Mouse (Mus musculus): ENCODE results near the gene Cxcr5. TPM values are rescaled to one million over a fixed set of nuclear protein-coding genes. Genes with fewer than 3 reads are reported as not detected.

The Cxcr5 gene
- polyA plus RNA-seq, 1 experiment from 2014 or later, result 0.09 TPM

- no peak overlapping the region for H3K27ac ChIP-seq
- ATAC-seq (ENCODE audit: low FRiP score, low read depth), result no peak
- 7% methylated on average over 18 of the region's 18 CpGs for WGBS
- peak overlapping the region; percentile 17; the same call in 1 of the 2 replicates for H3K4me3 ChIP-seq
- H3K9me3 ChIP-seq, result no peaks in the 10 kb centered on the region
- H3K27me3 ChIP-seq, result no peaks in the 10 kb centered on the region
- peaks cover 20% of the 10 kb centered on the region for H3K4me1 ChIP-seq
- no peaks in the 10 kb centered on the region for H3K36me3 ChIP-seq
- peak overlapping the region; percentile 57 for H3K4me2 ChIP-seq (replicated peaks)
- peak overlapping the region; percentile 45; the same call in 1 of the 2 replicates for H3K9ac ChIP-seq
Observed at GRCm38 (mm10) chr9:44598899-44599495, 37.3 kb upstream of the Cxcr5 start.

GRCm38 (mm10) chr9:44597742-44598141, 36.1 kb upstream of the Cxcr5 start:
- 82% methylated on average over 2 of the region's 2 CpGs for WGBS
- Histone ChIP-seq H3K9ac (no peak overlapping the region), H3K4me1 (peaks cover 14% of the 10 kb centered on the region), H3K27me3 (no peaks in the 10 kb centered on the region), H3K9me3 (no peaks in the 10 kb centered on the region), H3K4me3 (no peak overlapping the region), H3K4me2 (replicated peaks) (no peak overlapping the region), H3K36me3 (no peaks in the 10 kb centered on the region), H3K27ac (no peak overlapping the region)
- ATAC-seq (ENCODE audit: low FRiP score, low read depth), result no peak

GRCm38 (mm10) chr9:44595537-44595930, 33.9 kb upstream of the Cxcr5 start:
- Histone ChIP-seq H3K4me2 (replicated peaks) (no peak overlapping the region), H3K36me3 (no peaks in the 10 kb centered on the region), H3K27ac (no peak overlapping the region), H3K9ac (no peak overlapping the region), H3K4me3 (no peak overlapping the region), H3K27me3 (no peaks in the 10 kb centered on the region), H3K4me1 (peaks cover 13% of the 10 kb centered on the region), H3K9me3 (0 out of 2 replicates have a peak, but pooled peaks cover 3% of the 10 kb centered on the region)
- no peak for ATAC-seq (ENCODE audit: low FRiP score, low read depth)
- 81% methylated on average over 1 of the region's 1 CpGs for WGBS

- 88% methylated on average over 9 of the region's 9 CpGs for WGBS
- Histone ChIP-seq H3K27me3 (no peaks in the 10 kb centered on the region), H3K9me3 (0 out of 2 replicates have a peak, but pooled peaks cover 3% of the 10 kb centered on the region), H3K4me2 (replicated peaks) (no peak overlapping the region), H3K36me3 (no peaks in the 10 kb centered on the region), H3K9ac (no peak overlapping the region), H3K4me1 (peaks cover 13% of the 10 kb centered on the region), H3K27ac (no peak overlapping the region), H3K4me3 (no peak overlapping the region)
- ATAC-seq (ENCODE audit: low FRiP score, low read depth), result no peak
Observed at GRCm38 (mm10) chr9:44594901-44595536, 33.3 kb upstream of the Cxcr5 start.

- Histone ChIP-seq H3K27ac (no peak overlapping the region), H3K9ac (no peak overlapping the region), H3K4me3 (no peak overlapping the region), H3K4me1 (peaks cover 4% of the 10 kb centered on the region), H3K4me2 (replicated peaks) (no peak overlapping the region), H3K9me3 (0 out of 2 replicates have a peak, but pooled peaks cover 3% of the 10 kb centered on the region), H3K27me3 (no peaks in the 10 kb centered on the region), H3K36me3 (no peaks in the 10 kb centered on the region)
- ATAC-seq (ENCODE audit: low FRiP score, low read depth), result no peak
- 86% methylated on average over 4 of the region's 4 CpGs for WGBS
Observed at GRCm38 (mm10) chr9:44593886-44594285, 32.2 kb upstream of the Cxcr5 start.

GRCm38 (mm10) chr9:44593221-44593620, 31.5 kb upstream of the Cxcr5 start:
- Histone ChIP-seq H3K27me3 (no peaks in the 10 kb centered on the region), H3K9ac (no peak overlapping the region), H3K36me3 (no peaks in the 10 kb centered on the region), H3K4me1 (no peaks in the 10 kb centered on the region), H3K4me3 (no peak overlapping the region), H3K27ac (no peak overlapping the region), H3K4me2 (replicated peaks) (no peak overlapping the region), H3K9me3 (0 out of 2 replicates have a peak, but pooled peaks cover 3% of the 10 kb centered on the region)
- 87% methylated on average over 4 of the region's 4 CpGs for WGBS
- no peak for ATAC-seq (ENCODE audit: low FRiP score, low read depth)

GRCm38 (mm10) chr9:44591595-44592188, 30.0 kb upstream of the Cxcr5 start:
- no peak overlapping the region for H3K27ac ChIP-seq
- no peak for ATAC-seq (ENCODE audit: low FRiP score, low read depth)
- H3K9me3 ChIP-seq, result 0 out of 2 replicates have a peak, but pooled peaks cover 3% of the 10 kb centered on the region
- H3K9ac ChIP-seq, result no peak overlapping the region
- H3K36me3 ChIP-seq, result no peaks in the 10 kb centered on the region
- H3K27me3 ChIP-seq, result no peaks in the 10 kb centered on the region
- H3K4me1 ChIP-seq, result 0 out of 2 replicates have a peak, but pooled peaks cover 3% of the 10 kb centered on the region
- no peak overlapping the region for H3K4me2 ChIP-seq (replicated peaks)
- H3K4me3 ChIP-seq, result no peak overlapping the region
- 75% methylated on average over 7 of the region's 7 CpGs for WGBS

GRCm38 (mm10) chr9:44590969-44591368, 29.3 kb upstream of the Cxcr5 start:
- no peak for ATAC-seq (ENCODE audit: low FRiP score, low read depth)
- no peak overlapping the region for H3K27ac ChIP-seq
- 23% methylated on average over 2 of the region's 2 CpGs for WGBS
- no peak overlapping the region for H3K9ac ChIP-seq
- no peaks in the 10 kb centered on the region for H3K36me3 ChIP-seq
- 0 out of 2 replicates have a peak, but pooled peaks cover 5% of the 10 kb centered on the region for H3K4me1 ChIP-seq
- H3K9me3 ChIP-seq, result 0 out of 2 replicates have a peak, but pooled peaks cover 3% of the 10 kb centered on the region
- H3K4me3 ChIP-seq, result no peak overlapping the region
- no peaks in the 10 kb centered on the region for H3K27me3 ChIP-seq
- no peak overlapping the region for H3K4me2 ChIP-seq (replicated peaks)

GRCm38 (mm10) chr9:44589095-44589494, 27.4 kb upstream of the Cxcr5 start:
- Histone ChIP-seq H3K36me3 (no peaks in the 10 kb centered on the region), H3K9ac (no peak overlapping the region), H3K27me3 (no peaks in the 10 kb centered on the region), H3K9me3 (0 out of 2 replicates have a peak, but pooled peaks cover 3% of the 10 kb centered on the region), H3K4me3 (no peak overlapping the region), H3K27ac (no peak overlapping the region), H3K4me1 (0 out of 2 replicates have a peak, but pooled peaks cover 5% of the 10 kb centered on the region), H3K4me2 (replicated peaks) (no peak overlapping the region)
- ATAC-seq (ENCODE audit: low FRiP score, low read depth), result no peak

- Histone ChIP-seq H3K9ac (no peak overlapping the region), H3K36me3 (no peaks in the 10 kb centered on the region), H3K4me3 (no peak overlapping the region), H3K4me1 (0 out of 2 replicates have a peak, but pooled peaks cover 5% of the 10 kb centered on the region), H3K27ac (no peak overlapping the region), H3K9me3 (0 out of 2 replicates have a peak, but pooled peaks cover 8% of the 10 kb centered on the region), H3K27me3 (no peaks in the 10 kb centered on the region), H3K4me2 (replicated peaks) (no peak overlapping the region)
- whole genome bisulfite sequencing, result 53% methylated on average over 9 of the region's 9 CpGs
- ATAC-seq (ENCODE audit: low FRiP score, low read depth), result no peak
Observed at GRCm38 (mm10) chr9:44588605-44589004, 26.9 kb upstream of the Cxcr5 start.

GRCm38 (mm10) chr9:44587262-44588160, 25.8 kb upstream of the Cxcr5 start:
- Histone ChIP-seq H3K27ac (no peak overlapping the region), H3K27me3 (no peaks in the 10 kb centered on the region), H3K4me2 (replicated peaks) (no peak overlapping the region), H3K9ac (no peak overlapping the region), H3K4me3 (no peak overlapping the region), H3K4me1 (0 out of 2 replicates have a peak, but pooled peaks cover 5% of the 10 kb centered on the region), H3K36me3 (no peaks in the 10 kb centered on the region), H3K9me3 (0 out of 2 replicates have a peak, but pooled peaks cover 10% of the 10 kb centered on the region)
- WGBS, result 78% methylated on average over 9 of the region's 9 CpGs
- ATAC-seq (ENCODE audit: low FRiP score, low read depth), result no peak
